Mouse (Mus musculus): ENCODE measurements around the gene Fgfbp1.

The Fgfbp1 gene

GRCm38 (mm10) chr5:43981620-43982019 lies at the start of gene Fgfbp1:
Fgfbp1 (minus strand) TSS chr5:43981779.
- in situ Hi-C loops (cut with MseI, MboI) = no loop called here

GRCm38 (mm10) chr5:43998295-43998989 lies 16.9 kb upstream of the Fgfbp1 start:
- in situ Hi-C loops (cut with MseI, MboI) = loop anchor here in 1 of 2 experiments (10.0 kb wide), 1 partner anchor 104 kb away; no protein-coding TSS in a partner anchor

GRCm38 (mm10) chr5:43997626-43998025 lies 16.0 kb upstream of the Fgfbp1 start:
- in situ Hi-C loops (cut with MseI, MboI) = loop anchor here in 1 of 2 experiments (10.0 kb wide), 1 partner anchor 103 kb away; no protein-coding TSS in a partner anchor

GRCm38 (mm10) chr5:43996162-43996561 lies 14.6 kb upstream of the Fgfbp1 start:
- in situ Hi-C loops (cut with MseI, MboI) = loop anchor here in 1 of 2 experiments (10.0 kb wide), 1 partner anchor 101 kb away; no protein-coding TSS in a partner anchor

- in situ Hi-C loops (cut with MseI, MboI) = loop anchor here (5.0 to 10.0 kb wide), 2 partner anchors 73 to 100 kb away; no protein-coding TSS in a partner anchor
Observed at GRCm38 (mm10) chr5:43994981-43995380, 13.4 kb upstream of the Fgfbp1 start.

- in situ Hi-C loops (cut with MseI, MboI) = loop anchor here (5.0 to 10.0 kb wide), 2 partner anchors 68 to 96 kb away; no protein-coding TSS in a partner anchor
Observed at GRCm38 (mm10) chr5:43990316-43990715, 8.7 kb upstream of the Fgfbp1 start.

- in situ Hi-C loops (cut with MseI, MboI) = no loop called here
Observed at GRCm38 (mm10) chr5:43989017-43989416, 7.4 kb upstream of the Fgfbp1 start.

GRCm38 (mm10) chr5:43986212-43986611 lies 4.6 kb upstream of the Fgfbp1 start:
- in situ Hi-C loops (cut with MseI, MboI) = no loop called here

- in situ Hi-C loops (cut with MseI, MboI) = no loop called here
Observed at GRCm38 (mm10) chr5:43982896-43983295, 1.3 kb upstream of the Fgfbp1 start.

GRCm38 (mm10) chr5:43980397-43980796 lies 1.2 kb downstream of the Fgfbp1 start:
- in situ Hi-C loops (cut with MseI, MboI) = no loop called here

- in situ Hi-C loops (cut with MseI, MboI) = loop anchor here in 1 of 2 experiments (5.0 kb wide), 1 partner anchor 40 kb away; no protein-coding TSS in a partner anchor
Observed at GRCm38 (mm10) chr5:43976821-43977561, 4.6 kb downstream of the Fgfbp1 start.

- in situ Hi-C loops (cut with MseI, MboI) = no loop called here
Observed at GRCm38 (mm10) chr5:43974166-43974565, 7.4 kb downstream of the Fgfbp1 start.

GRCm38 (mm10) chr5:43971156-43971555 lies 10.4 kb downstream of the Fgfbp1 start:
- in situ Hi-C loops (cut with MseI, MboI) = no loop called here

- in situ Hi-C loops (cut with MseI, MboI) = no loop called here
Observed at GRCm38 (mm10) chr5:43970532-43970931, 11.0 kb downstream of the Fgfbp1 start.

GRCm38 (mm10) chr5:43968634-43969033 lies 12.9 kb downstream of the Fgfbp1 start:
- in situ Hi-C loops (cut with MseI, MboI) = no loop called here

GRCm38 (mm10) chr5:43961056-43961455 lies 20.5 kb downstream of the Fgfbp1 start:
- in situ Hi-C loops (cut with MseI, MboI) = no loop called here

GRCm38 (mm10) chr5:43959884-43960440 lies 21.6 kb downstream of the Fgfbp1 start:
- in situ Hi-C loops (cut with MseI, MboI) = no loop called here

- in situ Hi-C loops (cut with MseI, MboI) = no loop called here
Observed at GRCm38 (mm10) chr5:43953241-43953640, 28.3 kb downstream of the Fgfbp1 start.

- in situ Hi-C loops (cut with MseI, MboI) = no loop called here
Observed at GRCm38 (mm10) chr5:43948748-43949275, 32.8 kb downstream of the Fgfbp1 start.

GRCm38 (mm10) chr5:43948111-43948743 lies 33.4 kb downstream of the Fgfbp1 start:
- in situ Hi-C loops (cut with MseI, MboI) = no loop called here

GRCm38 (mm10) chr5:43947330-43947977 lies 34.1 kb downstream of the Fgfbp1 start:
- in situ Hi-C loops (cut with MseI, MboI) = no loop called here

Data from mouse trophoblast stem cell (cell line).